Mouse (Mus musculus) NIH3T3 (cell line): ENCODE measurements around the gene Hmgb1.
A peak's percentile ranks its signal among the peaks of the same experiment; 100 is the strongest.
"Not testable (repeated sequence)": the region's sequence is repeated elsewhere in the genome, so short reads cannot be mapped to it uniquely, and the experiment has no call there.

Experiments
- DNase-seq: peaks from one replicate; pipeline ENCODE4 v3.0.0-alpha.2; 2012; ENCODE audit warnings: low read depth

Hmgb1 gene

GRCm38 (mm10) chr5:149147386-149148000, 36.8 kb downstream of the Hmgb1 start:
- DNase-seq = no peak

GRCm38 (mm10) chr5:149146691-149147090, 37.6 kb downstream of the Hmgb1 start:
- DNase-seq = no peak

GRCm38 (mm10) chr5:149143766-149144375, 40.4 kb downstream of the Hmgb1 start:
- DNase-seq = peak; percentile 92

- DNase-seq = not testable (repeated sequence)
These were observed 43.1 kb downstream of the Hmgb1 start for GRCm38 (mm10) chr5:149141155-149141554.

GRCm38 (mm10) chr5:149140336-149140735, 44.0 kb downstream of the Hmgb1 start:
- no peak for DNase-seq

GRCm38 (mm10) chr5:149138087-149138486, 46.2 kb downstream of the Hmgb1 start:
- not testable (repeated sequence) for DNase-seq

GRCm38 (mm10) chr5:149137447-149137846, 46.8 kb downstream of the Hmgb1 start:
- DNase-seq = peak; percentile 76

- peak; percentile 65 for DNase-seq
These were observed 47.3 kb downstream of the Hmgb1 start for GRCm38 (mm10) chr5:149136933-149137365.

- DNase-seq = no peak
These were observed 48.6 kb downstream of the Hmgb1 start for GRCm38 (mm10) chr5:149135455-149136354.

GRCm38 (mm10) chr5:149134751-149135454, 49.4 kb downstream of the Hmgb1 start:
- peak; percentile 28 for DNase-seq

GRCm38 (mm10) chr5:149128473-149128872, 55.8 kb downstream of the Hmgb1 start:
- no peak for DNase-seq

- no peak for DNase-seq
These were observed 60.5 kb downstream of the Hmgb1 start for GRCm38 (mm10) chr5:149123795-149124194.

- no peak for DNase-seq
These were observed 64.9 kb downstream of the Hmgb1 start for GRCm38 (mm10) chr5:149119341-149119881.

- DNase-seq = no peak
These were observed 66.3 kb downstream of the Hmgb1 start for GRCm38 (mm10) chr5:149117815-149118547.

GRCm38 (mm10) chr5:149114587-149114986, 69.7 kb downstream of the Hmgb1 start:
- DNase-seq = peak; percentile 68

- no peak for DNase-seq
These were observed 70.3 kb downstream of the Hmgb1 start for GRCm38 (mm10) chr5:149114034-149114433.

- no peak for DNase-seq
These were observed 70.8 kb downstream of the Hmgb1 start for GRCm38 (mm10) chr5:149113439-149113838.

GRCm38 (mm10) chr5:149112559-149112958, 71.7 kb downstream of the Hmgb1 start:
- no peak for DNase-seq

- DNase-seq = no peak
These were observed 75.1 kb downstream of the Hmgb1 start for GRCm38 (mm10) chr5:149109220-149109619.

GRCm38 (mm10) chr5:149108178-149108577, 76.1 kb downstream of the Hmgb1 start:
- no peak for DNase-seq

GRCm38 (mm10) chr5:149107566-149107965, 76.7 kb downstream of the Hmgb1 start:
- no peak for DNase-seq
